Mouse (Mus musculus) frontal cortex, postnatal 10 days (tissue): ENCODE data around the gene Sipa1.
"Not testable (repeated sequence)": the region's sequence is repeated elsewhere in the genome, so short reads cannot be mapped to it uniquely, and the experiment has no call there.

ENCODE experiments used
- DNase-seq, 2 experiments: peaks; one replicate each; pipeline ENCODE4 v3.0.0; 2022; ENCODE audit warnings: low spot score in 2 of 2, mixed read lengths in 1 of 2

Gene Sipa1

DNA sequence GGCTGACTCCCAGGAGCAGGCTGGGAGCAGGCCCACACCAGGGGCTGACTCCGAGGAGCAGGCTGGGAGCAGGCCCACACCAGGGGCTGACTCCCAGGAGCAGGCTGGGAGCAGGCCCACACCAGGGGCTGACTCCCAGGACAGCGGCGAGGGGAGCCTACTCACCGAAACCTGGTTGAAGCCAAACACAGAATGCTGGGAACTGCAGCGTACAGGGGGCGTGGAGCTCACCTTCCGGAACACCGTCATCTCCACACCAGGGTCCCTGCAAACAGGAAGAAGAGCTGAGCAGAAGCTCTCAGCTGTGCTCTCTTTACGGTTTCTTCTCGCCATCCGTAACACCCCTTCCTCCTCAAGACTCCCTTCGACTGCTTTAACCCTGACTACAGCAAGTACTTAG, 23.4 kb upstream of the Sipa1 start:
- not testable (repeated sequence) for DNase-seq

GRCm38 (mm10) chr19:5686437-5686836, 22.9 kb upstream of the Sipa1 start:
- no peak for DNase-seq

DNA sequence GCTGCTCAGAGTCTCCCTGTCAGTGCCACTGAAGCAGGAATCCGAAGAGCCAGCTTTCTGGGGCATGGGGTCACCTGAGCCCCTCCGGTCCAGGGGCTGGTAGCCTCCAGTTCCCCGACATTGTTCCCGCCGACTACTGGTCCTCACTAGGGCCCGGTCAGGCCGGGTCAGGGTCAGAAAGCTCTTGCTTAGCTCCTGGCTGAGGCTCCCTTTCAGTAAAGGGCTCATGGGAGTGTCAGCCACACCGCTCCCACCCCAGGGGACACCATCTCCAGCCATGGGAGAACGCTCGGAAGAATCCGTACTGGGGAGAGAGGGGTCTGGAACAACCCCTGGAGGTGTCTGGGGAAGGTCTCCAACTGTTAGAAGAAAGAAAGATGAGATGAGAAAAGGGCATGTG, 22.4 kb upstream of the Sipa1 start:
- no peak for DNase-seq

DNA sequence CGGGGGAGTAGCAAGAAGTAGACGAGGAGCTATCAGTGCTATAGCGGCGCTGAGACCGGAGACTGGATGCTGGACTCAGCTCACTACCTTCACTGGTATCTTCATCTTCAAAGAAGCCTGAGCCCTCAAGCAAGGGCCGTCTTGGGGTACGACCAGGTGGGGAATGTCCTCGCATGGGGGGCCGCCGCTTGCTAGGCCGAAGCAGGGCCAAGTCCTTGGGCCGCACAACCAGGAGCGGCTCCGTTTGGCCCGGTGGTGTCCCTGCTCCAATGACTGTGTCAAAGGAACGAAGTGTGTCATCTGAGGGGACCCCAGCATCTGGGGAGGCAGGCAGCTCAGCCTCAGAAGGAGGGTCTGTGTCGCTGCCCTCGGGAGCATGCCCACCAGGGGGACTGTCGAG, 21.9 kb upstream of the Sipa1 start:
- DNase-seq: no peak

- DNase-seq: no peak
These were observed 21.5 kb upstream of the Sipa1 start for GRCm38 (mm10) chr19:5684985-5685384.

DNA sequence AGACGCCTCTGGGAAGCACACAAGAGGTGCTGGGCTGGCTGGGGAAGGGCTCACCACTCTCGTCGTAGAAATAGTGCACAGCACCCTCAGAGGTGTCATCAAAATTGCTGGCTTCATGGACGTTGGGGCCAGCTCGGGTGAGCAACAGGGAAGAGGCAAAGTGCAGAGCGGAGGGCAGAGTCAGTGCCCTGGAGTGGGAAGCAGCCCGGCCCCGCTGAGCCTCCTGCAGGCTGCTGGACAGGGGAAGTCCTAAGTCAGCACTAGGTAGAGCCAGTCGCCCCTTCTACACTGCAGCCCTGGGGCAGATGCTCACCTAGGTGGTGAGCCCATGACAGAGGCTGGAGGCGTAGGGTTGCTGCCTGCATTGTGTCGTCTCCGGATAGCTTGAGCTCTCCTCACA, 20.7 kb upstream of the Sipa1 start:
- DNase-seq: no peak

DNA sequence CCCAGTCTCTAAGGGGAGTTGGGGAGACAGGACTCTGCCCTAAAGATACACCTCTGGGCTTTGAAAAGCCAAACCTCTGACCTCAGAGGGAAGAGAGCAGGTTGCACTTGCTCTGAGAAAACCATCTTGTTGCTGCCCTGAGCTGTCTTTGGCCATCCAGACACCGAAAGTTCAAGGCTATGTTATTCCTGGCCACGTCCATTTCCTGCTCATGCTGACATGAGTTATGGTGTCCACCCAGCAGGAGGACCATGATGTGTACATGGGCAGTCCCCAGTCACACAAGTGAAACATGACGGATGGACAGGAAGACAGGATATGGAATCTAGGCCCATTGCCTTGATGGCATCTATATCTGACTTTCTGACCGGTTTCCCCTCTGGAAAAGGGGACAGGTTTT, 16.9 kb upstream of the Sipa1 start:
- DNase-seq: no peak

DNA sequence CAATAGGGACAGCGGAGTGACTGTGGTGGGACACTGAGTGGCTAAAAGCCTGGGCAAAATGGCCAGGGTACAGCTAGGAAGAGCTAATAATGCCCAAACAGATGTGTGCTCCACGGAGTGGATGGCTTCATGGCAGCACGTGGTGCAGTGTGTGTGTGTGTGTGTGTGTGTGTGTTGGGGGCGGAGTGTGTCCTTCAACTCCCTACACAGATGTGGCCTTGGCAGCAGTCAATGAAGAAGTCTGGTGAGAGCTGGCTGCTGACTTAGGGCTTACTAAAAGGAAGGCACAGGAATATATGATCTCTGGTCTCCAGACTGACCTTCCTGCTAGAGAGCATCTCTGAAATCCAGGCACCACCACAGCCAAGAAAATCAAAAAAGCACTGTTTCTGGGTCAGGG, 4.9 kb upstream of the Sipa1 start:
- DNase-seq: no peak

- DNase-seq: no peak
These were observed 2.9 kb upstream of the Sipa1 start for GRCm38 (mm10) chr19:5666386-5666785.

DNA sequence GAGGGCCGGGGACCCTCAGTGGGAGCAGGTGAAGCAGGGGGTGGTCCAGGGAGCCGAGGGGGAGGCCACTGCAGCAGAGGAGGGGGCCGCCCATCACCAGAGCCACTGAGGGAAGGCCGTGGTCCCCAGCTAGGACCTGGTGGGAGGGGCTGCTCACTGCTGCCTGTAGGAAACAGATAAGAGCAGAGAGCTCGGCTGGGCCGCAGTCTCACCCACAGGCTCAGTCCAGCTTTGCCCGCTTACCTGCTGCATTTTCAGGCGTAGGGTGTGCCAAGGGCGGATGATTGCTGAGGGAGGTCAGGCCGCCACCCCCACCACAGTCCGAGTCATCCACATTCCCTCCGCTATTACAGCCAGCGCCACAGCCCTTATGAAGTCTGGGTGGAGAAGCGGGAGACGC, 2.0 kb upstream of the Sipa1 start:
- no peak for DNase-seq

DNA sequence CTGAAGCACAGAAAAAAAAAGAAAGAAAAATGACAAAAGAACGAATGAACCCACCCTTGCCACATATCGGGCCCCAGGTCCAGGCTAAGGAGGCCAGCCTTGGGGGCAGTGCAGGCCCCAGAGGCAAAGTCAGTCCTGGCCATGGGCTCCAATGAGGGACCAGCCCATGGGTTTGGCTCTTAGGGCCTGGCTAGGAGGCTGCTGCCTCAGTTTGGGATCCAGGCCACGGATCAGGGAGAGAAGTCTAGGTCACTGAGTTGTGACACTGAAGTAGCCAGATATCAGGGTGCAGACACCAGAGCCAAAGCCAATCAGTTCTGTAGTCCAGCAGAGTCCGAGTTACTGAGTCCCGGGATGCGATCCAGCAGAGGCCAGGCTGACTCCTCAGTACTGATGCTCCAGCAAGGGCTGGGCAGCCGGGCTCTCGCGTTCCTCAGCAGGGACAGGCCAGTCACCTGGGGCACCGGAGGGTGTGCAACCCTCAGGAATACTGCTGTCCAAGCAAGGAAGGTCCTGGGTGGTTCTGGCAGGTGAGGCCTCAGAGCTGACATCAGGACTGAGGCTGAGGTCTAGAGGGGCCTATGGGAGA, 1.3 kb upstream of the Sipa1 start:
- DNase-seq: no peak

GRCm38 (mm10) chr19:5662310-5662709, 1.2 kb downstream of the Sipa1 start:
- no peak for DNase-seq

GRCm38 (mm10) chr19:5660942-5661751, 2.4 kb downstream of the Sipa1 start:
- DNase-seq: peak in 1 of 2 experiments; percentile 48

DNA sequence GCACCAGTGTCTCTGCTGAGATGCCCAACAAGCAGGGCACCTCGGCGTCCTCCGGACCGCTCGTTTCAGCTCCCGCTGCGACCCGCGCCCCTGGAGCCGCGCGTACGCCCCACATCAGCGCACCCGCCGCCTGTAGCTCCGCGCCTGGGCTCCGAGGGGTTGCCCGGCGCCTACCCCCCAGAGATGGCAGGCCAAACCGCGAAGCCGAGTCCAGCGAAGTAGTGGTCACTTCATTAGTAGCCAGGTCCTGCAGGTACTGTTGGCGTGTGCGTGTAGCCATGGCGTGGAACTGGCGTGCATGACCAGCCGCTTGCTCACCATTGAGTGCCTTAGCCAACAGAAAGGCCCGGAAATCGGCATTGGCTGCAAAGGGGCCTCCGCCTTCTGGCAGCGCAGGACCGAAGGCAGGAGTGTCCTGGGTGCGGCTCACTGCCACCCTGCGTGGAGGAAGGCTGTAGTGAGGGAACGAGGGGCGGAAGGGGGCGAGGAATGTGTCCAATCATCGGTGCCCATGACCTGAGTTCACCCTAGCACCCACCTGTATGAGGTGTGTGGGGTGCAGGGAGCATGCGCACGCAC, 8.7 kb downstream of the Sipa1 start:
- no peak for DNase-seq

DNA sequence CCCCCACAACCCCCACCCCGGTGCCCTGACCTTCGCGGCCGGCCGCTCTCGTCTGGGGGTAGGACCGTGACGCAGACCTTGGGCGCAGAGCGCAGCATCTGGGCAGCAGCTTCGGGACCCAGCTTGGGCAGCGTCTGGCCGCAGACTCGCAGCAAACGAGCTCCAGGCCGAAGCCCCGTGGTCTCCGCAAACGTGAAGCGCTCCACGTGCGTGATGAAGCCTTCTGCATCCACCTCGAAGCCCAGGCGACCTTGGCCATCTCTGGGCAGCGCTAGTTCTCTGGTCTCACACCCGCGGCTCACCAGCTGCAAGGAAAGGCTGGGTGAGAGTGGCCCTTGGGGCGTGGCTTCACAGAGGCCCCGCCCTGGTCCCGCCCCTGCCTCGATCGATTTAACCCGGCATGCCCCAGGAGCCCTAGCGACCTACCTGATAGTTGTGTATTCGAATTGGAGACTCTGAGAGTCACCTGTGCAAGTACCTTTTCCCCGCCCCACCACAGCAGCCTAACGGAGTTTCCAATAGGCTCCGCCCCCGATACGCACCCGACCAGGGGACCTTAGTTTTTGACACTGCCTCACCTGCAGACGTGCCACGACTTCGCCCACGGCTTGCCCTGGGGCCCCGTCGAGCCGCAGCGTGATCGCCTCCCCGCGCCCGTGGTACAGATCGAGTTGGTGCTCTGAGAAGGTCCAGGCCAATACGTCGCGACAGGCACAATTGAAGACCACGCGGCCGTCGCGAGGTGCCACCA, 9.4 kb downstream of the Sipa1 start:
- DNase-seq: no peak

- DNase-seq: no peak
These were observed 10.9 kb downstream of the Sipa1 start for GRCm38 (mm10) chr19:5652570-5652969.

- DNase-seq: no peak
These were observed 11.8 kb downstream of the Sipa1 start for GRCm38 (mm10) chr19:5651502-5652274.

- DNase-seq: no peak
These were observed 14.2 kb downstream of the Sipa1 start for GRCm38 (mm10) chr19:5649298-5649741.

GRCm38 (mm10) chr19:5648401-5649297, 14.9 kb downstream of the Sipa1 start:
- DNase-seq: peak; percentile 69 to 73

- no peak for DNase-seq
These were observed 15.7 kb downstream of the Sipa1 start for GRCm38 (mm10) chr19:5647791-5648190.
